Mouse (Mus musculus) ES-CJ7 (cell line): ENCODE data around the gene Wars2.

Experiments used
- DNase-seq: peaks from one replicate; pipeline ENCODE4 v3.0.0; 2011; ENCODE audit warnings: low read depth, low spot score

Gene Wars2

DNA sequence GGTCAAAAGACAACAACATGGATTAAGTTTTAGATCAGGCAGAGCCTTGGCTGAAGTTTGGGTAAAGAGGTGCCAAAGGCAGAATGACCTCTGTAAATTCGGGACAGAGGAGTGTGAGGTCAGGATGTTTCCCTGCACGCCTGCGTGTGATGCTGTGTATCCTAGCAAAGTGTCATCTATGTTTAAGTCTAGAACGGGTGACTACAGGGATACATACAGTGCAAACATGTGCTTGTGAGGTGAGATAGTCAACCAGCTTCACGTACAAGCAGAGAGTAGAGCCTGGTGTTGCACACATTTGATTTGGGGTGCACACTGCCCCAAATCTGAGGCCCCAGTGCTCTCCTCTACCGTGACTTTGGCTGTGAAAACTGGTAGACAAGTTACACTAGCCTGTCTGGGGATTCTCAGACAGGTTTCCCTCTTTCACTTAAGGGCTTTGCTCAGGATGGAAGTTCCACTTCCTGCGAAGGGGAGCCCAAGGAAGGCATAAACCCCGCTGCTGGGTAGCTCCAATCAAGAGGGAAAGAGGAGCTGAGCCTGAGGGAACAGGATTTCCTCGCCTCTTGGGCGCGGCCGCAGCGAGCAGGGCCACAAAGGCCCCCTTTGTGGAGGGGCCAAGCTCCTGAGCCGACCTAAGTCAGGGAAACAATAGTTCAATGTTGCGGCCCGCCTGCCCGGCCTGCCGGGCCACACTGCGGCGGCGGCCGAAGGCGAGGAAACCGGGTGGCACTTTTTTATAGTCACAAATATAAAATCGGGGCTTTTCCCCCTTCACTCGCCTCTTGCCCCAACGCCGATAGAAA lies 107.3 kb downstream of the Wars2 start:
- peak; percentile 68 for DNase-seq

DNA sequence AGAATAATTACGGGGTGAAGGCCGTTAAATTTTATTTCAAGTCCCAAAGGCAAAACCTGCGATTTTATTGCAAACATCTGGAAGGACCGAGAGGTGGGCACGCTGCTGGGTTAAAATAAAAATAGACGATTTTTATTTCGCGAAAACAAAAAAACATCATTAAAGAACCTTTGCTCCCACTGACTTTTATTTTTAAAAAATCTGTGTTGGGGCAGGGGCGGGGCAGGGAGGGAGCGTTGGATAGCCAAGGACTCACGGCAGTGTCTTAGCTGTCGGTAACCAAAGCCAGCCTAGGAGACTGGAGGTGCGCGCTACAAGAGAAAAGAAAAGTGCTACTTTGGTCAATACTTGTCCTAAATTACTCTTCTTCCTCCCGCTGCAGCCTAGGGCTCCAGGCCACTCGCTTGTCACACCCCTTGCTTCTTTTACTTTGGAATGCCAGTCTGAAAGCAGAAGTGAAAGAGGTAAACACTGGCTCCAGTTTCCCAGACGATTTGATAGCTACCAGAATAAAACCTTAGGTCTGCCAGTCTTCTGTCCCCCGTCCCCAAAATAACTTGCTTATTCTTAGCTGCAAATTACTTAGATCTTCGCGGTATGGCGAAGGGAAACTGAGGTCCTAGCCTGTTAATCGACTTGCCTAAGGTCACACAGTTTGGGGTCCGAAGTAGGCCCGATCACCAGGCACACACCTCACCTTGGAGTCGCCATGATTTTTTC lies 108.1 kb downstream of the Wars2 start:
- no peak for DNase-seq

DNA sequence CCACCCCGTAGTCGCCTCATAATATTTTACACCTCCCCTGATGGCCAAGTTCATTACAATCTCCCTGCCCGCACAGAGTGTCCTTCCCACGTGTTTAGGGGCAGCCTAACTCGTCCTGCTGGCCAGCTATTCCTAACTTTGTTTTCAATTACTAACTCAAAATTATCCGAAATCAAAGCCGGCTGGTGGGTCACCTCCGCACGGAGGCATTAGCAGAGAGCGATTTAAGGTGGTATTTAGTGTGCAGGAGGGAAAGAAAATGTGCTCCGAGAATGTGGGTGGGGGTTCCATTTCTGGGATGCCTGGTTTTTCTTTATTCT lies 108.6 kb downstream of the Wars2 start:
- no peak for DNase-seq

DNA sequence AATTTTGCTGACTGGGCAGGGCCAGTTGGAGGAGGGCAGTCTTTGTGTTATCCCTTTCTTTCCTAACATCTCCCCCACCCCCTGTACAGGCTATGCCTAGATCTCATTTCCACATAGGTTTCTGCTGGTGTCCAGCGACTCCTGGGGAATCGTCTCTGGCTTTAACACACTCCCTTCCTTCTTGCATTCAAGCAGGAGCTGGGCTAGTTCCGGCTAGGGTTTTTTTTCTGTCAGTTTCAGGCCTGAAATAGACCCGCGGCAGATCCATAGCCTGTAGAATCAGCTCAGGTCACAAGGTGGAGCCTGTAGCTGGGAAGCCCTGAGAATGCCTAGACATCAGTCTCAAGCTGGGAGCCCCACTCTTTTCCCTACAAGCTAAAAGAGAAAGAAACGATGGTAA lies 109.0 kb downstream of the Wars2 start:
- DNase-seq = peak; percentile 59

DNA sequence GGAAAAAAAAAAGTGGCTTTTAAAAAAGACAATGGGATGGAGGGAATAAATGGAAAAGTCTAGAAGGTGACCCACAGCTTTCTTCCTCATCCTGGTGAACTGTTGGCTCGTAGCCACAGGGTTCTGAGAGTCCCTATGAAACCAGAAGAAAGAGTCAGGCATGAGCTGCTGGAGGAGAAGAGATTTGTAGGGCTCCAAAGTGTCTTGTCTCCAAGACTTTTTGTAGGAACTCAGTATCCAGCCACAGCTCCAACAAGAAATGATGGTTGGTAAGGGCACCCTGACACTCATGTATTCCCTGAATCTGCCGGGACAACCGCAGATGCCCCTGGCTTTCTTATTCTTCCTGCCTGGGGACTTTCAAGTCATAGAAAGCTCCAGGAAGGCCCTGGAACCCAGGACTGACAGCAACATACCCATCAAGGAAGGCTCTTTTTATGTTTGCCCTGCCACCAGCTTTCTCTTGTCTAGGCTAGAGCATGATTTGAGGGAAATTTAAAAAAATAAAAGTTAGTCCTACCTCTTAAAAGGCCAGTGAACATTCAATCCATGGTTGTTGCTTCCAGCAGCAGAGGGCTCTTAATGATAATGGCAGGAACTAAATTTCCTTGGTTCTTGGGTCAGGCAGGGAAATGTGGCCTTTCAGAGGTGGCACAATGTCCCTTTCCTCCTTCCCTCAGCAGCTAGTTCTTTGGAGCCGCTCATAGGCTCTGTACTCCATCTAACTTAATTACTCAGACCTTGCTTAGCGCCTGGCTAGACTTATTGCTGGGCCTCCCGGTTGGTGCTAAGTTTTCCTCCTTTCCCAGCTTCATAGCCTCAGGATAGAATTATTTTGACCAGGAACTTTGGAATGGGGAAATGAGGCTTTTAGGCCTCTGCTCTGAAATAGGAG lies 110.7 kb downstream of the Wars2 start:
- no peak for DNase-seq

DNA sequence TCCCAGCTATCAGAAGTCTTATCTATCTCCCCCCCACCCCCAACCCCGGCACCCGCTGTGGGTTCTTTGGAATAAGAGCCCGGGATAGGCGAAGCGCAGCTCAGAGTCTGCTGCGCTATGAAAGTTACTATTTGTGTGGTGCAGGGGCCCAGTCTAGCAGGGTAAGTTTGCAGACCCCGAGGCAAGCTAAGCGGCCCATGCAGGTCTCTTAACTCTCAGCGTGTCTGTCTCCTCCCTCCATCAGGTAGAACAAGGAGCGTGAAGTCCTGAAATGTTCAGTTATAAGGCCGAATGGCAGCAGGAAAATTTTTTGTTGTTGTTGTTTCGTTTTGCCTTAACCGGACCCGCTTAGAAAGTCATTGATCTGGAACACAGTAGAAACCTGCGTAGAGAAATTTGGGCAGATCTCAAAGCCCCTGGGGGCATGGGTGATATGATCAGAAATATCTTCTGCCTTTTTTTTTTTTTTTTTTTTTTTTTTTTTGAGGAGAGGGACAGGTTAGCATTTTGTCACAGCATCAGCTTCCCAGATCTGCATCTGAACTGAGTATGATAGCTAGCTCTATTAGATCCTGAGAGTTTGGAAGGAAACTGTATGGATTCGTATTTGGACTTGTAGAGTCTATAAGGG lies 111.7 kb downstream of the Wars2 start:
- no peak for DNase-seq

DNA sequence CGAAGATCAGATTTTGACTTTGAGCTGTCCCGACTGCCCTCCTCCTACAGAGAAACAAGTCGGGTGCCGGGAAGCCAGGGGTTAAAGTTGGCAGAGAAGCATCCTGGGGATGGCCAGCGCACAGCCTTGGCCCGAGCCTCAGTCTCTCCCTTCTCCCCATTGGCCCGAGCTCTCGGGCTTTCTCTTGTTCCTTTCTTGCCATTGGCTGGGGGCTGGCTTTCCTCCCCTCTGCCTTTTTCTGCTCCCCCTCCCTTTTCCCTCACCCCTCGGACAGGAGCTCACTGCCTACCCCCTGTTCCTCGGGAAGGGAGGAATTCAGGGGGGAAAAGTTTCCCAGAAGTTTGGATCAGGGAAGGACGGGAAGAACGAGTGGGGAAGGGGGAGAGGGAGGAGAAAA lies 112.2 kb downstream of the Wars2 start:
- DNase-seq = peak; percentile 77

DNA sequence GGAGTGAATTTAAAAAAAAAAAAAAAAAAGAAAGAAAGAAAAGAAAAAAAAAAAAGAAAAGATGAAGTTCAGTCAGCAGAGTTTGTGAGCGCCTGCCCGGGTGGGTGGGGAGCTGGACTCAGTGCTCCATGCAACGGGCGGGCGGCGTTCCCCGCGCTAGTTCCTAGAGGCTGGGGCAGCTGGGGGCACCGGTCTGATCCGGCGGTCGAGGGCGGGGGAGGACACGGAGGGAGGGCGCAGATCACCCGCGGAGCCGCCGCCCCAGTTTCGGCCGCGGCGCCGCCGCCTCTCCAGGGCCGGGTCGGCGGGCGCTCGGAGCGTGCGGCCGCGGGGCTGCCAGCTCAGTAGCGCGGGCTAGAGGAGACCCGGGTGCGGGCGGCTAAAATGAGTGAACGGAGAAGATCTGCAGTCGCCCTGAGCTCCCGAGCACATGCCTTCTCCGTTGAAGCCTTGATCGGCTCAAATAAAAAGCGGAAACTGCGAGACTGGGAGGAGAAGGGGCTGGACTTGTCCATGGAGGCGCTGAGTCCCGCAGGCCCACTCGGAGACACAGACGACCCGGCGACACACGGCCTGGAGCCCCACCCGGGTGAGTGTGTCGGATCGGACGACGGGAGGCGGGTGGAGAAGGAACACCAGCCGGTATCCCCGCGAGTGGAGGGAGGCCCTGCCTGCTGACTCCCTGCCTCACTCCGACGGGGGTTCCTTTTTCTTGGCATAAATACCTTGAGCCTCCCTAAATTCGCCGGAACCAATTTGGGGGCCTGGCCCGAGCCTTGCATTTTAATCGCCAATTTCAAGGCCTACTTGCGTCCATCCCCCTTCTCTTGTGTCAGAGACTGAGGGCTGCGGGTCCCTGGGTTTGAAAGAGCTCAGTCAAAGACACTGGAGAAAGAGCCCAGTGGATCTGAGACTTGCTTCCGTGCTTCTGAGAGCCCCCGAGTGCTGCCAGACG lies 112.9 kb downstream of the Wars2 start:
- DNase-seq = peak; percentile 74

DNA sequence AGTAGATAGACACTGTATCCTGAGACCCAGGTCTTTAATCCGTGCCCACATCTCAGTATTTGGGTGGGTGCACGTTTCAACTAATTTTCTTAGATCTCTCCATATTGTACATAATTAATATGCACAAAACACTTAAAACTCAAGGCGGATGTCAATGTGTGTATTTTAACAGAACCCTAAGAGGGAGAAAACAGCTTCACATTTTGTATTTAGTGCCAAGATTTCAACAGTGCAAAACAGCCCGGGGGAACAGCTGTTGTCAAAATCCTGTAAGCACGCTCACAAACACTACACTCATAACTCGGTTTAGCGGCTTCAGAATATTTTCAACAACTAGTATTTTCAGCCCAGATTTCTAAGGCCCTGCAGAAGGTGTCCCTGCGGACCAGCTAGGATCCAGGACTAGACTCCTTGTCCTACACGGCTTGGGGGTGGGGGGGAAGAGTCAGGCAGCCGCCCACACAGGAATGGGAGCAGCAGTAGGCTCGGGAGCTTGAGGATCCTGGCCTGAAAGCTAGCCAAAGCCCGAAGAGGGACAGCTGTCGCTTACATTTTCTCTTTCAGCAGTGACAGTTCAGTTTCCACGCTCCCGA lies 113.8 kb downstream of the Wars2 start:
- DNase-seq = no peak

DNA sequence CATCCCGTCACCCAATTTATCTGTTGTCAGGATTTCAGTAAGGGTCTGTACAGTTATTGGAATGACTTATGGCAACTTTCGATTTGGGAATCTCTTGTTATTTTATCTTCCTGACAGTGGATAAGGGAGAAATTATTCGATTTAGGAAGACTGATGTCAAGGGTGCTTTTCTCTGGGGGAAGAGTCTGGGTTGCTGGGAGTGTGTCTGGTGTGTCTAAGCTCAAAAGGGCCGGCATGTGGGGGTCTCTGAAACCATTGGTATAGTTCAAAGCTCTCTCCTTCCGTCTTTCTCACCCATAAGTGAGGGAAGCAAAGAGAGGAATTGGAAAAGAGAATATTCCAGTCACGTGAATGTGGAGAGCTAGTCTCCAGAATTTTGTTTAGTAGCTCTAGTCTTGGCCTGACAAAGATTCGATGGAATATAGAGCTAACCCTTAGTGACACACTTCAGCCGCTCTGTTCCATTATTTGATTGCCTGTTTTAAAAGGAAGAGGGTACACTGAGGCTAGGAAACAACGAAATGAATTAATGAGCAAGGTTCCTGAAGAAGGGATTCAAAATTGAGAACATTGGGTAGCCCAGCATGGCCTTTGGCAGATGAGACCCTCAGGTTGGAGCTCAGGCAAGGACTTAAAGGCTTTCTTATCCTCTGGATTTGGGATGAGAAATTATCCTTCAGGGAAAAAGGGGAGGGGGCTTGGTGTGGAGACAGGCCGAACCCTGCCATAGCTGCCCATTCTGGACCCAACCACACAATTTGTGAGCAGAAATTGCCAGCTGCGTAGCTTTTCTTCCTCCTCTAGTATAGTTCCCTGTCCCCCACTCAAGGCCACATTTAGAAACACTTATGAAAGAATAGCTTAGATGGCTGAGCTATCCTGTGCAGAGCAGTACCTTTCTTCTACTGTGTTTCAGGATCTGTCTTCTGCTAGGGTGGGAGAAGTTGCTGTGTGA lies 114.8 kb downstream of the Wars2 start:
- no peak for DNase-seq

DNA sequence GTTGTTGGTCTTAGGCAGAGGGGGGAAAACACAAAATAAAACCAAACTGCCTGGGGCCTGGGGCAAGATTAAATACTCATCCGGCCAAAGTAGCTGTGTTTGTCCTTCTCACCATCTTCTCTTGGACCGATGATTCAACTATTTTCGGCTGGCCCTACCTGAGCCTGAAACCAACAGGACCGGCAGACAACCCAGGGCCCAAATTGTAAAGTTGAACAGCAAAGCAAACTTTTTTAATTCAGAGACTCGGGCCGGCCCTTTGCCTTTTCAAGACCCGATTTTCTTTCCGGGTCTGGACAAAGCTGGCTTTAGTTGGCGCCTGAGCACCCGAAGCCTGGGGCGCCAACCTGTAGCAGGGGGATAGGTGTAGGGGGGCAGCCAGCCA lies 115.5 kb downstream of the Wars2 start:
- DNase-seq = no peak

DNA sequence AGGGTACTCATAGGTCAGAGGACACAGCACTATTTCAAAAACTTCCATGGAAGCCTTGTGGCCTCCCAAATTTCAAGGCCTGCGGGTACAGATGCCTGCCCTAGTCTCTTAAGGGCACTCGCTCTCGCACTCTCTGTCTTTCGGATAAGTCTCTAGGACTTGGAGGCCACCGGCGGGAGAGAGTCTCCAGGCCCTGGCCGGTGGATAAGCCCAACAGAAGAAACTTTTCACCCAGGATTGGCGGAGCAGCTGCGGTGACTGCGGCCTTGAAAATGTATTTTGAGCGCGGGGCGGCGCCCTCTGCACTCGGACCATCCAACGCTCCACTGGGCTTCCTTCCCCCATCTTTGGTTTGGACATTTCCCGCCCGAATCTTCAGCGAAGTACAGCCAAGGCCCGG lies 115.9 kb downstream of the Wars2 start:
- DNase-seq = no peak

DNA sequence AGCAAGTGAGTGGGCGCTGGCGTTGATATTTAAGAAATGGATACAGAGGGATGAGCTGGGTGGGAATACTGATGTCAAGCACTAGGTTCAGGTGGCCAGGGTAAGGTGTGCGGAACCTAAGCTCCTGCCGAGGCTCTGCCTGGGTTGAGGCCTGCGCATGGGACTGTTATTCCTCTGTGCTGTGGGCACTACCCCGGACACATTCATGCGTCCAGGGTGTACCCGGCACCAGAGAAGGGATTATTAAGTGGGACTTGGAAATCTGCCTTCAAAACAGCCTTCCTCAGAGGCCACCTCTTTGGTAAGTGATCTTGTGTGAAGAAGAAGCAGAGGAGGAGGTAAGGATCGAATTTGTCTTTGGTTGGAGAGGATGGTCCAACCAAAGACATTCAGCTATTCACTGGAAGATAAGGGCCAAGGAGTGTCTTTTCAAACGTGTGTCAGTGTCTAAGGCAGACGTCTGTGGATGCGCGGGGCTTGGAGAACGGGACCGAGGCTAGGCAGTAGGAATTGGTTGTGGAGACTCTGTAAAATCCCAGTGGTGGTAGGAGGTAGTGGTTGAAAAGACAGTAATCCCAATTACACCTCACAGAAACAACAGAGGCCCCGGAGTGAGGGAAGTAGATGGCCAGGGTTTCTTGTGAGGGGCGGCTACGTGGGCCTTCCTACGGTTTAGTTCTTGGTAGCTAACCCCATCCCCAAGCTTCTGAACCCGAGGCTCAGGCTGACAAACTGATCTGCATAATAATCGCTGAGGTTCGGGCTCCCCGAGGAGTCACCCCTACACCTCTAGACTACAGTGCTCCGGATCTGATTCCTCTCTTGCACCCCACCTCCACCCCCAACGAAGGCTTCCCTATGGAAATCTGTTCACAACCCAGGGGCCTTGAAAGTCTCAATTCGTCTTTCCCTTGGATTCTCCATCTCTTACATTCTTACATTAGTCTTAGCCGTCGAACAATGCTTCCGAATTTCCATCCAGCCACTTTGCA lies 117.0 kb downstream of the Wars2 start:
- peak; percentile 41 for DNase-seq

DNA sequence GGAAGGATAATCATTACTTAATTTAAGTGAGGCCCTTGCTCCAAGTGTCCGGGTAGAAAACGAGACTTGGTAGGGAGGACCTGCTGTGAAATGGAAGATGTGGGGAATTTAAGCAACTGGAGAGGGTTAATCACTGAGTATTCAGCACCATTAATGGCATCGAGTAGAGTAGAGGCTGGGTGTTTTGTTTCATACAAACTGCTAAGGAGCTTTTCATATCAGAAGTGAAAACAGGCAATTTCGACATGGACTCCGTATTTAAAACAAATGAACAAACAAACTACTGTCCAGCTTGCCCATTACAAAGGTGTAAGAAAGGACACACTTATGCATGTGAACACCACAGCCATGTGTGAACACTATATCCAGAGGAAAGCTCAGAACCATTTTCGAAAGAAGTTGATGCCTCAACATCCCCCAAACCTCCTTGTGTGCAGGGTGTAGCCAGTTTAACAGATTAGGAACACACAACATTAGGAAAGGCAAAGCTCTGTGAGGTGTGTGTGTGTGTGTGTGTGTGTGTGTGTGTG lies 118.9 kb downstream of the Wars2 start:
- DNase-seq = no peak

DNA sequence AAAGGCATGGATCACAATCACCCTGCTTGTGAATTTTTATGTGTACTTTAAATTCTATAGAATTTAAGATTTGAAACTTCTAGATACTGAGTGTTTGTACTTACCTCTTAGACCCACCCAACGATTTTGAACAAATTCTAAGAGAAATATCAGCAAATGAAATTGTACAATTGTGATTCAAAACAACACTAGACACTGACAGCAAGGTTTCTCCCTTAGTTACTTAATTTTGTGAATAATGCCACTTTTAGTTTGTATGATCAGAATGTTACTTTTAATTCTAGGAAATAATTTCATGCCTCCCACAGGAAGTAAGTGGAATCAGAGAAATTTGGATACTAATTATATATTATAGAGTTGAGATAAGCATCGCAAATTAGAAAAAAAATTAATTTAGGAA lies 119.5 kb downstream of the Wars2 start:
- DNase-seq = no peak

DNA sequence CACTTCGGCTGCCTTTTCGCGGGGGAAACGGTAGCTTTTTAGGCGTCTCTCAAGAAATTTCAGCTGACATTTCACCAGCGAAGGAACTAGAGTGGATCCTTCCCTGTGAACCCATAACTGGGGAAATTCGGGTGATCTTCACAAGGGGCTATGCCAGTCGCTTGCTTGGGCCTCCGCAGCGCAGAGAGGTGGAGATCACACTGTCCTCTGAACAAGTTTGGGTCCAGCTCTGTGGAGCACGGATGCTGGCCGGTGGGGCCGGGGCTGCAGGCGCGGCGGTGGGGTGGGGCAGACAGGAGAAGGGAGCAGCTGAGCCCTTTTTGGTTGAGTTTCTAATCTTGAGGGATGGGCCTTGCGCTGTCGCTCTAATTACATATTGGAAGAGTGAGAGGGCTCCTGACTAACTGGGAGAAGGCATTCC lies 120.5 kb downstream of the Wars2 start:
- DNase-seq = no peak

DNA sequence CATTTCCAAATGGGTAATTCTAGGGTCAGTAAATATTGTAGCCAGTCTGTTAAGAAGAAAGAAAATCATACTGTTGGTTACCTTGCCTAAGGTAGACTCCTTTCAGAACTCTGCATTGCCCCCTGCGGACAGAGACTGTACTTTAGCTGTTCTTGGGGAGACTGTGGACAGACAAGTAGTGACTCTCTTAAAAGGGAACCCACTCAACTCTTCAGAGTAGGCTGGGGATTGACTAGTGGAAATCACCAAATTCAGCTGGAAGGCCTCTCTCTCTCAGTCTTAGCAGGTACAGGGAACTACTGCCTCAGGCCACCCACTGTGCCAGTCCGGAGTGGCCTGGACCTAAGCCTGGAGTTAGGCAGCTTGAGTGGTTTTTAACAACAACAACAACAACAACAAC lies 121.1 kb downstream of the Wars2 start:
- no peak for DNase-seq

DNA sequence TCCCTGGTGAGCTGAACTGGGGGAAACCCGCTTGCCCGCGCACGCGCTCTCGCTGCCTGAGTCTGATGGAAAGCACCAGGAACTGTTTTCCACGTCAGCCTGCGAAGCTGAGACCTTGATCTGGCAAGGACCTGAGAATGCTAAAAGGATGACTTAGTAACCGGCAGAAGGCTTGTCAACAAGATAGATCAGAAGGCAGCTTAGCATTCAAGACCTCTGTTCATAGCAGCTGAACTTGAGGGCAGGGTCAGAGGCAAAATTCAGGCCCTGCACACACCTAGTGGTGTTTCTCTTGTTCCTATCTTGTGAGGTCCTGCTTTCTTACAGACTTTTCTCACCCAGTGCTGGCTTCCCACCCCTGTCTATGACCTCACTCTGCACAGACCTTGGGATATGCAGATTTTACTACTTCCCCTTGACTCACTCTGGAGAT lies 122.6 kb downstream of the Wars2 start:
- DNase-seq = no peak
